Mouse (Mus musculus) kidney, embryonic 14.5 days (tissue): ENCODE measurements around the gene Hdac11. TPM values are rescaled to one million over a fixed set of nuclear protein-coding genes. Genes with fewer than 3 reads are reported as not detected.

Experiments
- ATAC-seq: fragments of 200-750 bp; cut with Nextera tagmentation; 2 replicates; pipeline ENCODE4 v1.8.0; 2017; ENCODE audit warnings: moderate number of reproducible peaks, mild to moderate bottlenecking, moderate TSS enrichment, moderate library complexity; ENCODE audit not compliant: low FRiP score, low TSS enrichment
- H3K27ac ChIP-seq: fragments of 300-500 bp; sonication (generic); 2 replicates; pipeline ENCODE4 v1.5.1; 2014; ENCODE audit warnings: low read depth, mild to moderate bottlenecking, low read length, moderate library complexity, mixed read lengths
- H3K27me3 ChIP-seq: fragments of 300-500 bp; sonication (generic); 2 replicates; pipeline ENCODE4 v1.6.1; 2014; ENCODE audit warnings: mild to moderate bottlenecking, low read length; ENCODE audit not compliant: control insufficient read depth, insufficient read depth
- H3K36me3 ChIP-seq: fragments of 300-500 bp; sonication (generic); 2 replicates; pipeline ENCODE4 v1.6.1; 2014; ENCODE audit warnings: low read length, mixed read lengths; ENCODE audit not compliant: control insufficient read depth, insufficient read depth
- H3K4me1 ChIP-seq: fragments of 300-500 bp; sonication (generic); 2 replicates; pipeline ENCODE4 v1.6.1; 2014; ENCODE audit warnings: low read length, mixed read lengths; ENCODE audit not compliant: control insufficient read depth, insufficient read depth
- H3K4me2 ChIP-seq: fragments of 300-500 bp; sonication (generic); replicated peaks from 2 replicates; pipeline ENCODE4 v1.6.1; 2014; ENCODE audit warnings: low read depth, mild to moderate bottlenecking, low read length
- H3K4me3 ChIP-seq: fragments of 300-500 bp; sonication (generic); 2 replicates; pipeline ENCODE4 v1.5.1; 2014; ENCODE audit warnings: mild to moderate bottlenecking, low read length
- H3K9ac ChIP-seq: fragments of 300-500 bp; sonication (generic); 2 replicates; pipeline ENCODE4 v1.6.1; 2014; ENCODE audit warnings: low read depth, mild to moderate bottlenecking, low read length, moderate library complexity
- H3K9me3 ChIP-seq: fragments of 300-500 bp; sonication (generic); 2 replicates; pipeline ENCODE4 v1.6.1; 2016; ENCODE audit warnings: low read length; ENCODE audit not compliant: control insufficient read depth
- WGBS: fragments of 180-500 bp; shearing (Covaris S2); extraction: QIAGEN DNeasy Blood & Tissue Kit; methylation state at CpG from one replicate; pipeline ENCODE4 v1.1.7; 2014; 5-methylcytosine and 5-hydroxymethylcytosine counted together
- polyA plus RNA-seq: library from polyadenylated mRNA; unstranded; fragments of >200 nt; fragmentation: Nextera tagmentation; extraction: Ambion mirVana; gene quantifications from 2 replicates; pipeline ENCODE4 v1.2.1, GENCODE M21; 2014

Gene Hdac11
- polyA plus RNA-seq, 1 experiment from 2014 or later = 14.1 TPM

GRCm38 (mm10) chr6:91169129-91169528 is 12.7 kb downstream of the Hdac11 start:
- Histone ChIP-seq H3K36me3 (peaks cover 15% of the 10 kb centered on the region; the same call in 1 of the 2 replicates), H3K4me3 (no peak overlapping the region), H3K27ac (no peak overlapping the region), H3K9ac (no peak overlapping the region), H3K4me1 (no peaks in the 10 kb centered on the region), H3K4me2 (no peak overlapping the region), H3K27me3 (no peaks in the 10 kb centered on the region), H3K9me3 (no peaks in the 10 kb centered on the region)
- 84% methylated on average over 8 of the region's 8 CpGs for WGBS
- no peak for ATAC-seq

- Histone ChIP-seq H3K36me3 (peaks cover 14% of the 10 kb centered on the region; the same call in 1 of the 2 replicates), H3K4me3 (no peak overlapping the region), H3K4me2 (no peak overlapping the region), H3K9ac (no peak overlapping the region), H3K27me3 (no peaks in the 10 kb centered on the region), H3K4me1 (no peaks in the 10 kb centered on the region), H3K9me3 (no peaks in the 10 kb centered on the region), H3K27ac (no peak overlapping the region)
- 75% methylated on average over 3 of the region's 3 CpGs for WGBS
- no peak for ATAC-seq
Measured at GRCm38 (mm10) chr6:91171396-91171895, 15.0 kb downstream of the Hdac11 start.

GRCm38 (mm10) chr6:91172381-91172780 is 15.9 kb downstream of the Hdac11 start:
- H3K27me3 ChIP-seq = no peaks in the 10 kb centered on the region

GRCm38 (mm10) chr6:91173221-91173880 is 16.9 kb downstream of the Hdac11 start:
- Histone ChIP-seq H3K27me3 (no peaks in the 10 kb centered on the region), H3K9me3 (no peaks in the 10 kb centered on the region), H3K4me3 (no peak overlapping the region), H3K27ac (no peak overlapping the region), H3K36me3 (peaks cover 10% of the 10 kb centered on the region; the same call in 1 of the 2 replicates), H3K4me2 (no peak overlapping the region), H3K9ac (no peak overlapping the region), H3K4me1 (no peaks in the 10 kb centered on the region)
- peak; percentile 54 for ATAC-seq
- 53% methylated on average over 7 of the region's 7 CpGs for WGBS

More at GRCm38 (mm10) chr6:91172381-91172780, 15.9 kb downstream of the Hdac11 start:
- Histone ChIP-seq H3K27ac (no peak overlapping the region), H3K4me3 (no peak overlapping the region), H3K9me3 (no peaks in the 10 kb centered on the region), H3K4me1 (no peaks in the 10 kb centered on the region), H3K4me2 (no peak overlapping the region), H3K9ac (no peak overlapping the region), H3K36me3 (peaks cover 10% of the 10 kb centered on the region; the same call in 1 of the 2 replicates)
- 63% methylated on average over 2 of the region's 2 CpGs for WGBS
- ATAC-seq = no peak

GRCm38 (mm10) chr6:91174211-91174610 is 17.7 kb downstream of the Hdac11 start:
- no peak for ATAC-seq
- Histone ChIP-seq H3K9ac (no peak overlapping the region), H3K27ac (no peak overlapping the region), H3K27me3 (no peaks in the 10 kb centered on the region), H3K9me3 (no peaks in the 10 kb centered on the region), H3K36me3 (peaks cover 10% of the 10 kb centered on the region; the same call in 1 of the 2 replicates), H3K4me1 (no peaks in the 10 kb centered on the region), H3K4me3 (no peak overlapping the region), H3K4me2 (no peak overlapping the region)
- WGBS = 66% methylated on average over 3 of the region's 3 CpGs

- Histone ChIP-seq H3K9ac (no peak overlapping the region), H3K36me3 (no peaks in the 10 kb centered on the region), H3K27ac (no peak overlapping the region), H3K4me1 (no peaks in the 10 kb centered on the region), H3K4me2 (no peak overlapping the region), H3K9me3 (no peaks in the 10 kb centered on the region), H3K27me3 (no peaks in the 10 kb centered on the region), H3K4me3 (no peak overlapping the region)
- ATAC-seq = no peak
- WGBS = 59% methylated on average over 9 of the region's 9 CpGs
Measured at GRCm38 (mm10) chr6:91180767-91181171, 24.3 kb downstream of the Hdac11 start.

GRCm38 (mm10) chr6:91181320-91181719 is 24.9 kb downstream of the Hdac11 start:
- H3K36me3 ChIP-seq = no peaks in the 10 kb centered on the region
- H3K4me3 ChIP-seq = no peak overlapping the region
- 57% methylated on average over 2 of the region's 2 CpGs for WGBS
- no peaks in the 10 kb centered on the region for H3K9me3 ChIP-seq
- H3K9ac ChIP-seq = no peak overlapping the region
- ATAC-seq = no peak
- no peaks in the 10 kb centered on the region for H3K4me1 ChIP-seq
- no peak overlapping the region for H3K4me2 ChIP-seq
- no peak overlapping the region for H3K27ac ChIP-seq
- H3K27me3 ChIP-seq = no peaks in the 10 kb centered on the region

- Histone ChIP-seq H3K4me2 (no peak overlapping the region), H3K4me3 (no peak overlapping the region), H3K27me3 (no peaks in the 10 kb centered on the region), H3K9me3 (no peaks in the 10 kb centered on the region), H3K36me3 (no peaks in the 10 kb centered on the region), H3K4me1 (no peaks in the 10 kb centered on the region), H3K9ac (no peak overlapping the region), H3K27ac (no peak overlapping the region)
- no peak for ATAC-seq
- 72% methylated on average over 4 of the region's 4 CpGs for WGBS
Measured at GRCm38 (mm10) chr6:91182075-91182490, 25.6 kb downstream of the Hdac11 start.

GRCm38 (mm10) chr6:91183041-91183440 is 26.6 kb downstream of the Hdac11 start:
- 45% methylated on average over 1 of the region's 1 CpGs for WGBS

More at GRCm38 (mm10) chr6:91183041-91183440, 26.6 kb downstream of the Hdac11 start:
- no peak overlapping the region for H3K9ac ChIP-seq
- no peak overlapping the region for H3K4me2 ChIP-seq
- no peaks in the 10 kb centered on the region for H3K4me1 ChIP-seq
- no peak overlapping the region for H3K4me3 ChIP-seq
- no peak for ATAC-seq
- no peaks in the 10 kb centered on the region for H3K9me3 ChIP-seq
- H3K27me3 ChIP-seq = no peaks in the 10 kb centered on the region
- H3K27ac ChIP-seq = no peak overlapping the region
- H3K36me3 ChIP-seq = no peaks in the 10 kb centered on the region
